Mouse (Mus musculus): ENCODE measurements around the gene Hs3st6. TPM values are rescaled to one million over a fixed set of nuclear protein-coding genes. Genes with fewer than 3 reads are reported as not detected.

Gene Hs3st6
- total RNA-seq, 1 experiment from 2014 or later, result not detected

Other genes starting within 250 kb of the Hs3st6 start
- gene Traf7, start 225.1 kb upstream of the Hs3st6 start, total RNA-seq (2017), result 83.2 to 132 TPM (median 118 TPM) in 3 replicates
- 0.39 TPM in 1 of 3 replicates, not detected in the others for gene Rab26, start 218.8 kb upstream of the Hs3st6 start, total RNA-seq (2017)
- gene Pkd1, start 203.2 kb upstream of the Hs3st6 start, total RNA-seq (2017), result 9.1 to 15.7 TPM (median 11.9 TPM) in 3 replicates
- 20.2 to 53.0 TPM (median 29.4 TPM) in 3 replicates for gene Tsc2, start 120.4 kb upstream of the Hs3st6 start, total RNA-seq (2017)
- 2.5 to 2.6 TPM in 2 of 3 replicates, not detected in the other for gene Nthl1, start 120.3 kb upstream of the Hs3st6 start, total RNA-seq (2017)
- 0.48 to 0.78 TPM in 2 of 3 replicates, not detected in the other for gene Slc9a3r2, start 102.7 kb upstream of the Hs3st6 start, total RNA-seq (2017)
- gene Npw, start 94.5 kb upstream of the Hs3st6 start, total RNA-seq (2017), result not detected in 3 replicates
- gene Zfp598, start 83.3 kb upstream of the Hs3st6 start, total RNA-seq (2017), result 14.6 to 21.7 TPM (median 15.7 TPM) in 3 replicates
- gene Syngr3, start 63.0 kb upstream of the Hs3st6 start, total RNA-seq (2017), result not detected in 3 replicates
- gene Gfer, start 56.8 kb upstream of the Hs3st6 start, total RNA-seq (2017), result 12.4 to 19.8 TPM (median 15.4 TPM) in 3 replicates
- 0.48 to 3.0 TPM (median 2.1 TPM) in 3 replicates for gene Noxo1, start 56.8 kb upstream of the Hs3st6 start, total RNA-seq (2017)
- gene Tbl3, start 45.3 kb upstream of the Hs3st6 start, total RNA-seq (2017), result 9.7 to 19.8 TPM (median 18.6 TPM) in 3 replicates
- 2.8 TPM in 1 of 3 replicates, not detected in the others for gene Rnf151, start 34.9 kb upstream of the Hs3st6 start, total RNA-seq (2017)
- gene Rps2, start 34.9 kb upstream of the Hs3st6 start, total RNA-seq (2017), result 428 to 669 TPM (median 533 TPM) in 3 replicates
- gene Ndufb10, start 28.5 kb upstream of the Hs3st6 start, total RNA-seq (2017), result 144 to 243 TPM (median 228 TPM) in 3 replicates
- 4.7 to 14.6 TPM (median 10.2 TPM) in 3 replicates for gene Rpl3l, start 25.2 kb upstream of the Hs3st6 start, total RNA-seq (2017)
- 248 to 361 TPM (median 344 TPM) in 3 replicates for gene Msrb1, start 16.3 kb upstream of the Hs3st6 start, total RNA-seq (2017)
- not detected in 3 replicates for gene Meiob, start 51.3 kb downstream of the Hs3st6 start, total RNA-seq (2017)
- gene Hagh, start 87.2 kb downstream of the Hs3st6 start, total RNA-seq (2017), result 23.2 to 48.3 TPM (median 34.5 TPM) in 3 replicates
- gene Fahd1, start 97.4 kb downstream of the Hs3st6 start, total RNA-seq (2017), result 3.2 to 6.6 TPM (median 4.8 TPM) in 3 replicates
- 0.29 TPM in 1 of 3 replicates, not detected in the others for gene Igfals, start 113.0 kb downstream of the Hs3st6 start, total RNA-seq (2017)
- 34.3 to 41.0 TPM (median 40.1 TPM) in 3 replicates for gene Nubp2, start 133.4 kb downstream of the Hs3st6 start, total RNA-seq (2017)
- gene Spsb3, start 133.7 kb downstream of the Hs3st6 start, total RNA-seq (2017), result 16.6 to 25.9 TPM (median 20.5 TPM) in 3 replicates
- gene Eme2, start 142.1 kb downstream of the Hs3st6 start, total RNA-seq (2017), result 12.0 to 20.2 TPM (median 12.9 TPM) in 3 replicates
- gene Mrps34, start 142.1 kb downstream of the Hs3st6 start, total RNA-seq (2017), result 13.4 to 24.4 TPM (median 19.0 TPM) in 3 replicates
- 28.0 to 48.6 TPM (median 30.1 TPM) in 3 replicates for gene Nme3, start 143.5 kb downstream of the Hs3st6 start, total RNA-seq (2017)
- 46.0 to 84.3 TPM (median 50.2 TPM) in 3 replicates for gene Mapk8ip3, start 184.0 kb downstream of the Hs3st6 start, total RNA-seq (2017)
- 13.4 to 14.4 TPM (median 14.2 TPM) in 3 replicates for gene Jpt2, start 207.7 kb downstream of the Hs3st6 start, total RNA-seq (2017)

Data from monocyte, adult 5-6 weeks (primary cell).